Mouse (Mus musculus) midbrain, embryonic 10.5 days (tissue): ENCODE results near the gene Tmem14a. TPM values are rescaled to one million over a fixed set of nuclear protein-coding genes. Genes with fewer than 3 reads are reported as not detected.
"Not testable (repeated sequence)": the region's sequence is repeated elsewhere in the genome, so short reads cannot be mapped to it uniquely, and the experiment has no call there.

Experiments
- DNase-seq: peaks from one replicate; pipeline ENCODE4 v3.0.0-alpha.2; 2017; ENCODE audit warnings: low spot score
- H3K27ac ChIP-seq: fragments of 300-500 bp; sonication (generic); replicated peaks from 2 replicates; pipeline ENCODE4 v1.5.1; 2016; ENCODE audit warnings: mild to moderate bottlenecking
- H3K27me3 ChIP-seq: fragments of 300-500 bp; sonication (generic); 2 replicates; pipeline ENCODE4 v1.6.1; 2016; ENCODE audit warnings: low read depth, mild to moderate bottlenecking; ENCODE audit not compliant: poor library complexity, severe bottlenecking
- H3K36me3 ChIP-seq: fragments of 300-500 bp; sonication (generic); 2 replicates; pipeline ENCODE4 v1.6.1; 2016; ENCODE audit warnings: mild to moderate bottlenecking, moderate library complexity
- H3K4me1 ChIP-seq: fragments of 300-500 bp; sonication (generic); 2 replicates; pipeline ENCODE4 v1.6.1; 2016
- H3K4me3 ChIP-seq: fragments of 300-500 bp; sonication (generic); 2 replicates; pipeline ENCODE4 v1.5.1; 2016; ENCODE audit warnings: mild to moderate bottlenecking, moderate library complexity
- H3K9me3 ChIP-seq: fragments of 300-500 bp; sonication (generic); replicated peaks from 2 replicates; pipeline ENCODE4 v1.6.1; 2016; ENCODE audit warnings: mild to moderate bottlenecking
- WGBS: fragments of 180-500 bp; shearing (Covaris S2); methylation state at CpG from one replicate; pipeline ENCODE4 v1.1.7; 2016; 5-methylcytosine and 5-hydroxymethylcytosine counted together
- polyA plus RNA-seq: library from polyadenylated mRNA; unstranded; fragments of >200 nt; fragmentation: Nextera tagmentation; extraction: Ambion mirVana; gene quantifications from 2 replicates; pipeline ENCODE4 v1.2.1, GENCODE M21; 2016

The Tmem14a gene
- polyA plus RNA-seq, 1 experiment from 2014 or later, result 10.2 TPM

- 70% methylated on average over 3 of the region's 3 CpGs for WGBS
- 0 out of 2 replicates have a peak, but pooled peaks cover 9% of the 10 kb centered on the region for H3K4me1 ChIP-seq
- DNase-seq, result no peak
- H3K9me3 ChIP-seq, result no peaks in the 10 kb centered on the region
- H3K4me3 ChIP-seq, result no peak overlapping the region
- H3K36me3 ChIP-seq, result no peaks in the 10 kb centered on the region
- no peak overlapping the region for H3K27ac ChIP-seq
- no peaks in the 10 kb centered on the region for H3K27me3 ChIP-seq
These were observed 38.0 kb downstream of the Tmem14a start for GRCm38 (mm10) chr1:21256391-21256790.

GRCm38 (mm10) chr1:21256871-21257270 lies 38.5 kb downstream of the Tmem14a start:
- 0 out of 2 replicates have a peak, but pooled peaks cover 5% of the 10 kb centered on the region for H3K4me1 ChIP-seq
- no peaks in the 10 kb centered on the region for H3K36me3 ChIP-seq
- H3K9me3 ChIP-seq, result no peaks in the 10 kb centered on the region
- no peak overlapping the region for H3K4me3 ChIP-seq
- DNase-seq, result no peak
- H3K27me3 ChIP-seq, result no peaks in the 10 kb centered on the region
- no peak overlapping the region for H3K27ac ChIP-seq
- 84% methylated on average over 5 of the region's 5 CpGs for WGBS

DNA sequence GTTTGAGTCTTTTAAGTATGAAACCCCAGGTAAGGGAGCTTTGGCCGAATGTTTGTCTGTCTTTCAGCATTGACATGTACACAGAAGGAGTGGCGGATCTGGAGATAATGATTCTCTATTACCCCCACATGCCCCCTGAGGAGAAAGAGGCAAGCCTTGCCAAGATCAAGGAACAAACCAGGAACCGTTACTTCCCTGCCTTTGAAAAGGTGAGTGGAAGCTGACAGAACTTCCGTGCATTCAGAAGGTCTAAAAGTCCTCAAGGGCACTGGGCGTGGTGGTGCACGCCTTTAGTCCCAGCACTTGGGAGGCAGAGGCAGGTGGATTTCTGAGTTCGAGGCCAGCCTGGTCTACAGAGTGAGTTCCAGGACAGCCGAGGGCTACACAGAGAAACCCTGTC lies 41.6 kb downstream of the Tmem14a start:
- H3K9me3 ChIP-seq, H3K4me3 ChIP-seq, H3K36me3 ChIP-seq, DNase-seq, H3K27me3 ChIP-seq, H3K27ac ChIP-seq, H3K4me1 ChIP-seq: not testable (repeated sequence)
- 90% methylated on average over 8 of the region's 8 CpGs for WGBS

GRCm38 (mm10) chr1:21262401-21262800 lies 44.0 kb downstream of the Tmem14a start:
- no peak overlapping the region for H3K27ac ChIP-seq
- no peaks in the 10 kb centered on the region for H3K9me3 ChIP-seq
- no peaks in the 10 kb centered on the region for H3K27me3 ChIP-seq
- H3K4me3 ChIP-seq, result no peak overlapping the region
- no peak for DNase-seq
- 93% methylated on average over 5 of the region's 5 CpGs for WGBS
- no peaks in the 10 kb centered on the region for H3K36me3 ChIP-seq
- no peaks in the 10 kb centered on the region for H3K4me1 ChIP-seq

- Histone ChIP-seq H3K27ac (no peak overlapping the region), H3K36me3 (no peaks in the 10 kb centered on the region), H3K9me3 (no peaks in the 10 kb centered on the region), H3K27me3 (no peaks in the 10 kb centered on the region), H3K4me3 (no peak overlapping the region), H3K4me1 (no peaks in the 10 kb centered on the region)
- DNase-seq, result no peak
- 91% methylated on average over 4 of the region's 4 CpGs for WGBS
These were observed 45.6 kb downstream of the Tmem14a start for GRCm38 (mm10) chr1:21263986-21264385.

GRCm38 (mm10) chr1:21264747-21265146 lies 46.4 kb downstream of the Tmem14a start:
- 90% methylated on average over 8 of the region's 8 CpGs for WGBS
- Histone ChIP-seq H3K4me3 (no peak overlapping the region), H3K36me3 (no peaks in the 10 kb centered on the region), H3K9me3 (no peaks in the 10 kb centered on the region), H3K27ac (no peak overlapping the region), H3K27me3 (no peaks in the 10 kb centered on the region), H3K4me1 (no peaks in the 10 kb centered on the region)
- DNase-seq, result no peak

GRCm38 (mm10) chr1:21266766-21267165 lies 48.4 kb downstream of the Tmem14a start:
- H3K27me3 ChIP-seq, result no peaks in the 10 kb centered on the region
- H3K4me3 ChIP-seq, result no peak overlapping the region
- no peaks in the 10 kb centered on the region for H3K36me3 ChIP-seq
- WGBS, result 60% methylated on average over 1 of the region's 1 CpGs
- peaks cover 6% of the 10 kb centered on the region for H3K4me1 ChIP-seq
- no peaks in the 10 kb centered on the region for H3K9me3 ChIP-seq
- no peak overlapping the region for H3K27ac ChIP-seq
- no peak for DNase-seq

DNA sequence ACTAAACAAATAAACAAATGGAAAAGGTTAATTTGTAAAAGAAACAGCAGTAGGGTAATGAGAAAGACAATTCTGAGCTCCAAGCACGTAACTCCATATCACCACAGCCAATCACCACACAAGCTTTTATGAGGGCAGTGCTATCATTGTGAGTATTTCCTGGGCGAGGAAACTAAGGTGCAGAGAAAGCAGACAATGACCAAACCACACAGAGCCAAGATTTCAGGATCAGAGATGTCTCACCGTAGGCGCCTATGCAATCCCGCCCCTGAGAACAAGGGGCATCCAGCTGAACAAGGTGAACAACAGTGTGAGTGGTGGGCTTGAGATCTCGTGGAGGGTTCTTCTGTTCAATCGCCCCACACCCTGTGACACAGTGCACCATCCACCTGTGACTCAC lies 49.1 kb downstream of the Tmem14a start:
- WGBS, result 89% methylated on average over 7 of the region's 7 CpGs
- not testable (repeated sequence) for DNase-seq, H3K27me3 ChIP-seq, H3K36me3 ChIP-seq, H3K9me3 ChIP-seq, H3K4me3 ChIP-seq, H3K27ac ChIP-seq
- peaks cover 10% of the 10 kb centered on the region for H3K4me1 ChIP-seq

GRCm38 (mm10) chr1:21271343-21272055 lies 53.1 kb downstream of the Tmem14a start:
- H3K27me3 ChIP-seq, result no peaks in the 10 kb centered on the region; the same call in 1 of the 2 replicates
- no peak overlapping the region for H3K27ac ChIP-seq
- DNase-seq, result peak; percentile 80
- no peaks in the 10 kb centered on the region for H3K9me3 ChIP-seq
- H3K4me3 ChIP-seq, result peak overlapping the region; percentile 41
- H3K36me3 ChIP-seq, result no peaks in the 10 kb centered on the region
- peaks cover 10% of the 10 kb centered on the region for H3K4me1 ChIP-seq
- 26% methylated on average over 18 of the region's 18 CpGs for whole genome bisulfite sequencing

GRCm38 (mm10) chr1:21272056-21272431 lies 53.7 kb downstream of the Tmem14a start:
- no peak for DNase-seq
- peak overlapping the region; percentile 41 for H3K4me3 ChIP-seq
- WGBS, result 22% methylated on average over 14 of the region's 14 CpGs
- H3K27ac ChIP-seq, result no peak overlapping the region
- no peaks in the 10 kb centered on the region for H3K9me3 ChIP-seq
- no peaks in the 10 kb centered on the region for H3K36me3 ChIP-seq
- H3K4me1 ChIP-seq, result peaks cover 10% of the 10 kb centered on the region
- no peaks in the 10 kb centered on the region; the same call in 1 of the 2 replicates for H3K27me3 ChIP-seq

DNA sequence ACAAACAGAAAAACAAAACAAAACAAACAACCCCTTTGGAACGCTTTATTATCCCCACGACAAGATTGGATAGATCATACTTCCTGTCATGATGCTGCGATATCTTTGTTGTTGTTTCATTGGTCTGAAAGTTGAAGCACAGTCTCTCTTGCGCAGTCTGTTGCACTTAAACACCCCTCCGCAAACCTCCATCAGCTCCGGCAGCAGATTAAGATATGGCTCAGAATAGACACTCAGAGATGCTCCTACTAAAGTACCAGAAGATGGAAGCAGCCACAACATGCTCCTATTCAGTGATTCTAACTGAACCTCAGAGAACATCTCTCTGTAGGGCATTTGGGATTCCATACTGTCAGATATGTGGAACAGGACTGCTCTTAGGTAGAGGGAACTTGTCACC lies 54.7 kb downstream of the Tmem14a start:
- H3K9me3 ChIP-seq, result no peaks in the 10 kb centered on the region
- H3K36me3 ChIP-seq, result no peaks in the 10 kb centered on the region
- no peak overlapping the region for H3K27ac ChIP-seq
- peaks cover 10% of the 10 kb centered on the region for H3K4me1 ChIP-seq
- H3K27me3 ChIP-seq, result no peaks in the 10 kb centered on the region; the same call in 1 of the 2 replicates
- WGBS, result 95% methylated on average over 6 of the region's 6 CpGs
- H3K4me3 ChIP-seq, result no peak overlapping the region
- no peak for DNase-seq

DNA sequence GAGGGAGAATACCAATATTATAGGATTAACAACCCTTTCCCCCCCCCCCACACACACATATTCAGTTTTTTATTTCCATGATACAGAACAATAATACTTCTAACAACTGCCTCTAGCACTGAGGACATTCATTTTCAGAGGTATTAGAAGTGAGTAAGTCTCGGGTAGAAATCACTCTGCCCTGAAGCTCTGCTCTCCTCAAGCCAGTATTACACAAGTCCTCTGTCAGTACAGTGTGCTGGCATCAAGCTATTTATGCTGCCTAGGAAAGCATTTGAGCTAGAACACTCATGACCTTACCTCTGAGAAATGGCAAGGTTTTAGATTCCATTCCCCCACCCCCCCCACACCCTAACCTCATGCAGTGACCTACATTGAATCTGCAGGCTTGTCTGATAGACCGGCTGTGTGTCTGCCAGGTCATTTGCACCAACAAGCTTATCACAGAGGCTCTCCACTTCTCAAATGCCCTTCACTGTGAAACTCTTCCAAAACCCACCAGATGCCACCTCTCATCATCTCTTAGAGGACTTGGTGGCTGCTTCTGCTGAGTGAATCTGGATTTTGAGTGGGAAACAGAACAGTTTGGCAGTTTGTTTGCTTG lies 56.2 kb downstream of the Tmem14a start:
- Histone ChIP-seq H3K9me3 (no peaks in the 10 kb centered on the region), H3K27ac (no peak overlapping the region), H3K4me1 (peaks cover 10% of the 10 kb centered on the region), H3K27me3 (no peaks in the 10 kb centered on the region; the same call in 1 of the 2 replicates), H3K4me3 (no peak overlapping the region), H3K36me3 (no peaks in the 10 kb centered on the region)
- 81% methylated on average over 2 of the region's 2 CpGs for WGBS
- DNase-seq, result no peak

DNA sequence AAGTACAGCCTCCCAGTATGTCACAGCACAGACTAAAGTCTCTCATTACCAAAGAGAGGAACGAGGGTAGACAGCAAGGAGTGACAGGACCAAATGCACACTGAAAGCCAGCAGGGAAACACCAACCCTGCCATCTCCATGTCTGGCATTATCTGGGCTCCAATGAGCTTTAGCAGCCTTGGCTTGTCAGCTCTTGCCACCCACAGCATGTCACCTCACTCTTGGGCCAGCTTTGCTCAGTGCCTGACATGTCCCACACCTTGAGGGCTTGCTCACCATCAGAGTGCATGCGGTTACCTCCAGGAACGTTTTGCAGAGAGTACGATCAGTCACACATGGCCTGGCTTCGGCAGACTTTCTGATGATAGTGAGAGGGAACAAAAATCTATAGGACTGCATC lies 57.0 kb downstream of the Tmem14a start:
- not testable (repeated sequence) for H3K27ac ChIP-seq, H3K36me3 ChIP-seq, DNase-seq, H3K9me3 ChIP-seq, H3K4me3 ChIP-seq, H3K27me3 ChIP-seq
- 86% methylated on average over 5 of the region's 5 CpGs for WGBS
- peaks cover 10% of the 10 kb centered on the region for H3K4me1 ChIP-seq
